Mouse (Mus musculus): ENCODE measurements around the gene Chrd. TPM values are rescaled to one million over a fixed set of nuclear protein-coding genes. Genes with fewer than 3 reads are reported as not detected.

The Chrd gene
- polyA plus RNA-seq, 1 experiment from 2014 or later, result 5.7 TPM

GRCm38 (mm10) chr16:20714307-20715080 lies 18.4 kb upstream of the Chrd start:
- Histone ChIP-seq H3K9me3 (no peaks in the 10 kb centered on the region), H3K27ac (0 out of 2 replicates have a peak overlapping the region, but pooled peaks have one; percentile 18), H3K9ac (peak overlapping the region; percentile 86), H3K27me3 (no peaks in the 10 kb centered on the region), H3K4me3 (peak overlapping the region; percentile 69), H3K4me1 (replicated peaks) (peaks cover 44% of the 10 kb centered on the region), H3K36me3 (peaks cover 42% of the 10 kb centered on the region), H3K4me2 (peak overlapping the region; percentile 96)
- no peak for ATAC-seq (ENCODE audit: low FRiP score)
- 25% methylated on average over 11 of the region's 11 CpGs for WGBS

GRCm38 (mm10) chr16:20715161-20715560 lies 17.8 kb upstream of the Chrd start:
- Histone ChIP-seq H3K4me1 (replicated peaks) (peaks cover 44% of the 10 kb centered on the region), H3K4me2 (peak overlapping the region; percentile 96), H3K9me3 (no peaks in the 10 kb centered on the region), H3K9ac (peak overlapping the region; percentile 86), H3K27me3 (no peaks in the 10 kb centered on the region), H3K27ac (0 out of 2 replicates have a peak overlapping the region, but pooled peaks have one; percentile 30), H3K4me3 (peak overlapping the region; percentile 69), H3K36me3 (peaks cover 42% of the 10 kb centered on the region)
- WGBS, result 58% methylated on average over 2 of the region's 2 CpGs
- ATAC-seq (ENCODE audit: low FRiP score), result no peak

- WGBS, result under 1% methylated on average over 11 of the region's 12 CpGs
- Histone ChIP-seq H3K27ac (peak overlapping the region; percentile 95), H3K36me3 (peaks cover 42% of the 10 kb centered on the region), H3K4me1 (replicated peaks) (peaks cover 44% of the 10 kb centered on the region), H3K9ac (peak overlapping the region; percentile 86), H3K4me2 (peak overlapping the region; percentile 96), H3K27me3 (no peaks in the 10 kb centered on the region), H3K9me3 (no peaks in the 10 kb centered on the region), H3K4me3 (peak overlapping the region; percentile 69)
- ATAC-seq (ENCODE audit: low FRiP score), result no peak; the same call in 1 of the 2 replicates
Measured at GRCm38 (mm10) chr16:20715566-20715965, 17.4 kb upstream of the Chrd start.

GRCm38 (mm10) chr16:20715976-20716840 lies 16.7 kb upstream of the Chrd start:
- Histone ChIP-seq H3K36me3 (peaks cover 37% of the 10 kb centered on the region), H3K27me3 (no peaks in the 10 kb centered on the region), H3K4me2 (peak overlapping the region; percentile 96), H3K4me1 (replicated peaks) (peaks cover 44% of the 10 kb centered on the region), H3K9ac (peak overlapping the region; percentile 86), H3K9me3 (no peaks in the 10 kb centered on the region), H3K4me3 (peak overlapping the region; percentile 69), H3K27ac (peak overlapping the region; percentile 95)
- peak; percentile 81 for ATAC-seq (ENCODE audit: low FRiP score)
- WGBS, result under 1% methylated on average over 63 of the region's 68 CpGs

- H3K27me3 ChIP-seq, result no peaks in the 10 kb centered on the region
- peak overlapping the region; percentile 86 for H3K9ac ChIP-seq
- 0% methylated on average over 8 of the region's 8 CpGs for WGBS
- peak overlapping the region; percentile 96 for H3K4me2 ChIP-seq
- H3K36me3 ChIP-seq, result peaks cover 37% of the 10 kb centered on the region
- ATAC-seq (ENCODE audit: low FRiP score), result no peak
- peaks cover 44% of the 10 kb centered on the region for H3K4me1 ChIP-seq (replicated peaks)
- H3K4me3 ChIP-seq, result peak overlapping the region; percentile 69
- peak overlapping the region; percentile 95 for H3K27ac ChIP-seq
- H3K9me3 ChIP-seq, result no peaks in the 10 kb centered on the region
Measured at GRCm38 (mm10) chr16:20716841-20717180, 16.1 kb upstream of the Chrd start.

- H3K4me3 ChIP-seq, result peak within 1 kb of the TSS; percentile 69
- peaks cover 37% of the 10 kb centered on the region for H3K36me3 ChIP-seq
- peak within 1 kb of the TSS; percentile 86 for H3K9ac ChIP-seq
- H3K27ac ChIP-seq, result peak within 1 kb of the TSS; percentile 95
- peak; percentile 73 for ATAC-seq (ENCODE audit: low FRiP score)
- H3K9me3 ChIP-seq, result no peaks in the 10 kb centered on the region
- no peaks in the 10 kb centered on the region for H3K27me3 ChIP-seq
- H3K4me2 ChIP-seq, result peak within 1 kb of the TSS; percentile 96
- WGBS, result under 1% methylated on average over 62 of the region's 62 CpGs
- peaks cover 44% of the 10 kb centered on the region for H3K4me1 ChIP-seq (replicated peaks)
Measured at GRCm38 (mm10) chr16:20717181-20717977, 15.5 kb upstream of the Chrd start, which contains the start of the genes Polr2h and Clcn2. Gene Polr2h, plus strand, starts transcription at chr16:20717665. Gene Clcn2, minus strand, starts transcription at chr16:20717746.

GRCm38 (mm10) chr16:20717978-20718670 lies 14.8 kb upstream of the Chrd start:
- ATAC-seq (ENCODE audit: low FRiP score), result peak; percentile 9
- Histone ChIP-seq H3K9me3 (no peaks in the 10 kb centered on the region), H3K4me1 (replicated peaks) (peaks cover 44% of the 10 kb centered on the region), H3K4me3 (peak overlapping the region; percentile 69), H3K36me3 (peaks cover 32% of the 10 kb centered on the region), H3K9ac (peak overlapping the region; percentile 86), H3K27ac (peak overlapping the region; percentile 95), H3K27me3 (no peaks in the 10 kb centered on the region), H3K4me2 (peak overlapping the region; percentile 96)
- WGBS, result 4% methylated on average over 18 of the region's 18 CpGs

GRCm38 (mm10) chr16:20721808-20722207 lies 11.1 kb upstream of the Chrd start:
- Histone ChIP-seq H3K4me3 (no peak overlapping the region), H3K27me3 (no peaks in the 10 kb centered on the region), H3K9ac (no peak overlapping the region), H3K9me3 (no peaks in the 10 kb centered on the region), H3K4me2 (no peak overlapping the region), H3K27ac (no peak overlapping the region), H3K4me1 (replicated peaks) (peaks cover 19% of the 10 kb centered on the region), H3K36me3 (peaks cover 28% of the 10 kb centered on the region)
- no peak for ATAC-seq (ENCODE audit: low FRiP score)
- 90% methylated on average over 10 of the region's 10 CpGs for WGBS

- 71% methylated on average over 4 of the region's 4 CpGs for WGBS
- Histone ChIP-seq H3K36me3 (peaks cover 28% of the 10 kb centered on the region), H3K4me1 (replicated peaks) (peaks cover 14% of the 10 kb centered on the region), H3K4me3 (no peak overlapping the region), H3K9me3 (no peaks in the 10 kb centered on the region), H3K27me3 (no peaks in the 10 kb centered on the region), H3K4me2 (no peak overlapping the region), H3K27ac (no peak overlapping the region), H3K9ac (no peak overlapping the region)
- ATAC-seq (ENCODE audit: low FRiP score), result no peak
Measured at GRCm38 (mm10) chr16:20722736-20723135, 10.2 kb upstream of the Chrd start.

- Histone ChIP-seq H3K36me3 (peaks cover 28% of the 10 kb centered on the region), H3K27me3 (no peaks in the 10 kb centered on the region), H3K9ac (no peak overlapping the region), H3K9me3 (no peaks in the 10 kb centered on the region), H3K4me2 (no peak overlapping the region), H3K4me1 (replicated peaks) (peaks cover 10% of the 10 kb centered on the region), H3K27ac (no peak overlapping the region), H3K4me3 (no peak overlapping the region)
- no peak for ATAC-seq (ENCODE audit: low FRiP score)
- WGBS, result 59% methylated on average over 4 of the region's 4 CpGs
Measured at GRCm38 (mm10) chr16:20723247-20723646, 9.7 kb upstream of the Chrd start.

GRCm38 (mm10) chr16:20724338-20724748 lies 8.6 kb upstream of the Chrd start:
- Histone ChIP-seq H3K36me3 (peaks cover 28% of the 10 kb centered on the region), H3K4me3 (no peak overlapping the region), H3K27me3 (no peaks in the 10 kb centered on the region), H3K4me1 (replicated peaks) (0 out of 2 replicates have a peak, but pooled peaks cover 3% of the 10 kb centered on the region), H3K9me3 (no peaks in the 10 kb centered on the region), H3K27ac (no peak overlapping the region), H3K4me2 (no peak overlapping the region), H3K9ac (no peak overlapping the region)
- 34% methylated on average over 5 of the region's 5 CpGs for WGBS
- ATAC-seq (ENCODE audit: low FRiP score), result peak; percentile 80
